Mouse (Mus musculus) brown adipose tissue, adult 24 weeks (tissue): ENCODE results near the gene Thbs4. TPM values are rescaled to one million over a fixed set of nuclear protein-coding genes. Genes with fewer than 3 reads are reported as not detected.
"Not testable (repeated sequence)": the region's sequence is repeated elsewhere in the genome, so short reads cannot be mapped to it uniquely, and the experiment has no call there.

ENCODE experiments used
- H3K27ac ChIP-seq: fragments of 200-500 bp; replicated peaks from 2 replicates; pipeline ENCODE4 v1.5.1; 2012; ENCODE audit warnings: low read depth, mild to moderate bottlenecking, low read length
- H3K4me1 ChIP-seq: fragments of 200-500 bp; 2 replicates; pipeline ENCODE4 v1.6.1; 2012; ENCODE audit warnings: low read length, mixed read lengths; ENCODE audit not compliant: control insufficient read depth, insufficient read depth, insufficient read length
- H3K4me3 ChIP-seq: fragments of 200-500 bp; 2 replicates; pipeline ENCODE4 v1.5.1; 2012; ENCODE audit warnings: low read depth, mild to moderate bottlenecking, low read length, moderate library complexity; ENCODE audit not compliant: insufficient read depth
- polyA plus RNA-seq: library from polyadenylated mRNA; stranded (reverse); fragments of >200 nt; gene quantifications from 2 replicates; pipeline ENCODE4 v1.2.4, GENCODE M21; 2012; ENCODE audit not compliant: missing spikeins, insufficient read depth, insufficient read length

The Thbs4 gene
- 0.71 and 2.7 TPM in 2 replicates for polyA plus RNA-seq

- H3K4me3 ChIP-seq: no peak within 1 kb of the TSS
- H3K27ac ChIP-seq: no peak within 1 kb of the TSS
- H3K4me1 ChIP-seq: no peaks in the 10 kb centered on the region
These were observed at the start of gene Thbs4 for GRCm38 (mm10) chr13:92794462-92795214. Gene Thbs4, minus strand, starts transcription at chr13:92794818.

DNA sequence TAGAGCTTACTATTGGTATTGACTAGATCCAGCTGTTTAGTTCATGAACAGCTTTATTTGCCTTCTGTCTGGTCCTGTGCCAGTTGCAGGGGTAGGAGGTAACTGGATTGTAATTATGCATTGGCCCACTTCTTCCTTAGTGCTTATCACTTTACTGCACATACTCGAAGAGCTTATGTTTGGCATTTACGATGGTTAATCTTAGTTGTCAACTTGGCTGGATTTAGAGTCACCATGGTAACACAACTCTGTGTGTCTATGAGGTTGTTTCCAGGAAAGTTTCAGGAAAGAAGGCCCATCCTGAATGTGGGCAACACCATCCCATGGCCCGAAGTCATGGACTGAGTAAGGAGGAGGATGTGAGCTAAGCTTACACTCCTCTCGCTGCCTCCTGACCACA is 38.5 kb upstream of the Thbs4 start:
- no peaks in the 10 kb centered on the region for H3K4me1 ChIP-seq
- no peak overlapping the region for H3K27ac ChIP-seq
- H3K4me3 ChIP-seq: no peak overlapping the region

- no peak overlapping the region for H3K27ac ChIP-seq
- peak overlapping the region; percentile 39; the same call in 1 of the 2 replicates for H3K4me3 ChIP-seq
These were observed 34.2 kb upstream of the Thbs4 start for GRCm38 (mm10) chr13:92828820-92829219.

GRCm38 (mm10) chr13:92817357-92817756 is 22.7 kb upstream of the Thbs4 start:
- Histone ChIP-seq H3K4me3 (no peak overlapping the region), H3K27ac (no peak overlapping the region), H3K4me1 (no peaks in the 10 kb centered on the region)

More at GRCm38 (mm10) chr13:92828820-92829219, 34.2 kb upstream of the Thbs4 start:
- H3K4me1 ChIP-seq: no peaks in the 10 kb centered on the region

- no peak overlapping the region for H3K4me3 ChIP-seq
- H3K4me1 ChIP-seq: no peaks in the 10 kb centered on the region
- no peak overlapping the region for H3K27ac ChIP-seq
These were observed 21.7 kb upstream of the Thbs4 start for GRCm38 (mm10) chr13:92816329-92816728.

DNA sequence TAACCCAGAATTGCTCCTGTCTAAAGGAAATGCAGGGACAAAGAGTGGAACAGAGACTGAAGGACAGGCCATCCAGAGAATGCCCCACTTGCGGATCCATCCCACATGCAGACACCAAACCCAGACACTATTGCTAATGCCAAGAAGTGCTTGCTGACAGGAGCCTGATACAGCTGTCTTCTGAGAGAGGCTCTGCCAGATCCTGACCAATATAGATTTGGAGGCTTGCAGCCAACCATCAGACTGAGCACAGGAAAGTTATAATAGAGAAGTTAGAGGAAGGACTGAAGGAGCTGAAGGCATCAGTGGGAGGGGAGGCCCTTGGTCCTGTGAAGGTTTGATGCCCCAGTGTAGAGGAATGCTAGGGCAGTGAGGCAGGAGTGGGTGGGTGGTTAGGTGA is 16.0 kb upstream of the Thbs4 start:
- not testable (repeated sequence) for H3K27ac ChIP-seq, H3K4me1 ChIP-seq, H3K4me3 ChIP-seq

GRCm38 (mm10) chr13:92807849-92808248 is 13.2 kb upstream of the Thbs4 start:
- Histone ChIP-seq H3K4me1 (no peaks in the 10 kb centered on the region), H3K27ac (no peak overlapping the region)

GRCm38 (mm10) chr13:92806785-92807184 is 12.2 kb upstream of the Thbs4 start:
- no peak overlapping the region for H3K4me3 ChIP-seq
- H3K27ac ChIP-seq: no peak overlapping the region
- no peaks in the 10 kb centered on the region for H3K4me1 ChIP-seq

More at GRCm38 (mm10) chr13:92807849-92808248, 13.2 kb upstream of the Thbs4 start:
- no peak overlapping the region for H3K4me3 ChIP-seq

- Histone ChIP-seq H3K4me1 (no peaks in the 10 kb centered on the region), H3K27ac (no peak overlapping the region), H3K4me3 (no peak overlapping the region)
These were observed 4.8 kb upstream of the Thbs4 start for GRCm38 (mm10) chr13:92799306-92799925.

- Histone ChIP-seq H3K27ac (no peak overlapping the region), H3K4me3 (no peak overlapping the region), H3K4me1 (no peaks in the 10 kb centered on the region)
These were observed 4.2 kb upstream of the Thbs4 start for GRCm38 (mm10) chr13:92798830-92799229.

GRCm38 (mm10) chr13:92793636-92794035 is 982 bp downstream of the Thbs4 start:
- H3K27ac ChIP-seq: no peak overlapping the region
- no peak overlapping the region for H3K4me3 ChIP-seq
- no peaks in the 10 kb centered on the region for H3K4me1 ChIP-seq

GRCm38 (mm10) chr13:92791474-92791873 is 3.1 kb downstream of the Thbs4 start:
- H3K27ac ChIP-seq: no peak overlapping the region
- no peaks in the 10 kb centered on the region for H3K4me1 ChIP-seq
- no peak overlapping the region for H3K4me3 ChIP-seq

GRCm38 (mm10) chr13:92784311-92784710 is 10.3 kb downstream of the Thbs4 start:
- Histone ChIP-seq H3K4me3 (no peak overlapping the region), H3K27ac (no peak overlapping the region), H3K4me1 (no peaks in the 10 kb centered on the region)

- no peaks in the 10 kb centered on the region for H3K4me1 ChIP-seq
- no peak overlapping the region for H3K4me3 ChIP-seq
- H3K27ac ChIP-seq: no peak overlapping the region
These were observed 11.1 kb downstream of the Thbs4 start for GRCm38 (mm10) chr13:92783551-92783950.

GRCm38 (mm10) chr13:92780927-92781326 is 13.7 kb downstream of the Thbs4 start:
- no peaks in the 10 kb centered on the region for H3K4me1 ChIP-seq

GRCm38 (mm10) chr13:92780076-92780475 is 14.5 kb downstream of the Thbs4 start:
- Histone ChIP-seq H3K4me1 (no peaks in the 10 kb centered on the region), H3K4me3 (no peak overlapping the region), H3K27ac (no peak overlapping the region)

More at GRCm38 (mm10) chr13:92780927-92781326, 13.7 kb downstream of the Thbs4 start:
- H3K27ac ChIP-seq: no peak overlapping the region
- no peak overlapping the region for H3K4me3 ChIP-seq
